Mouse (Mus musculus) embryonic facial prominence, embryonic 13.5 days (tissue): ENCODE results near the gene Ebf4. TPM values are rescaled to one million over a fixed set of nuclear protein-coding genes. Genes with fewer than 3 reads are reported as not detected.

ENCODE experiments used
- ATAC-seq: fragments of 200-750 bp; cut with Nextera tagmentation; 2 replicates; pipeline ENCODE4 v1.8.0; 2017; ENCODE audit warnings: low read depth; ENCODE audit not compliant: insufficient number of reproducible peaks, insufficient read depth, low FRiP score, low TSS enrichment
- H3K27ac ChIP-seq: fragments of 300-500 bp; sonication (generic); 2 replicates; pipeline ENCODE4 v1.5.1; 2015; ENCODE audit warnings: moderate library complexity, mild to moderate bottlenecking, inconsistent platforms
- H3K27me3 ChIP-seq: fragments of 300-500 bp; sonication (generic); 2 replicates; pipeline ENCODE4 v1.6.1; 2015; ENCODE audit warnings: mild to moderate bottlenecking, inconsistent platforms
- H3K36me3 ChIP-seq: fragments of 300-500 bp; sonication (generic); 2 replicates; pipeline ENCODE4 v1.6.1; 2015; ENCODE audit warnings: mild to moderate bottlenecking, inconsistent platforms
- H3K4me1 ChIP-seq: fragments of 300-500 bp; sonication (generic); 2 replicates; pipeline ENCODE4 v1.6.1; 2015; ENCODE audit warnings: inconsistent platforms
- H3K4me2 ChIP-seq: fragments of 300-500 bp; sonication (generic); 2 replicates; pipeline ENCODE4 v1.6.1; 2015; ENCODE audit warnings: moderate library complexity, mild to moderate bottlenecking, inconsistent platforms
- H3K4me3 ChIP-seq: fragments of 300-500 bp; sonication (generic); 2 replicates; pipeline ENCODE4 v1.5.1; 2015; ENCODE audit warnings: mild to moderate bottlenecking, inconsistent platforms
- H3K9ac ChIP-seq: fragments of 300-500 bp; sonication (generic); 2 replicates; pipeline ENCODE4 v1.6.1; 2015; ENCODE audit warnings: mild to moderate bottlenecking, inconsistent platforms
- H3K9me3 ChIP-seq: fragments of 300-500 bp; sonication (generic); 2 replicates; pipeline ENCODE4 v1.6.1; 2016; ENCODE audit warnings: inconsistent platforms
- WGBS: fragments of 180-500 bp; shearing (Covaris S2); methylation state at CpG from one replicate; pipeline ENCODE4 v1.1.7; 2015; ENCODE audit warnings: mixed read lengths; 5-methylcytosine and 5-hydroxymethylcytosine counted together
- polyA plus RNA-seq: library from polyadenylated mRNA; unstranded; fragments of >200 nt; fragmentation: Nextera tagmentation; extraction: Ambion mirVana; gene quantifications from 2 replicates; pipeline ENCODE4 v1.2.1, GENCODE M21; 2015

Gene Ebf4
- polyA plus RNA-seq, 1 experiment from 2014 or later, result 3.9 TPM

GRCm38 (mm10) chr2:130411558-130412495 is 116.9 kb downstream of the Ebf4 start:
- H3K36me3 ChIP-seq, result no peaks in the 10 kb centered on the region
- H3K4me1 ChIP-seq, result peaks cover 33% of the 10 kb centered on the region
- ATAC-seq, result peak; percentile 81
- H3K27me3 ChIP-seq, result no peaks in the 10 kb centered on the region
- H3K4me2 ChIP-seq, result no peak overlapping the region
- no peak overlapping the region for H3K4me3 ChIP-seq
- no peak overlapping the region for H3K9ac ChIP-seq
- no peaks in the 10 kb centered on the region for H3K9me3 ChIP-seq
- 31% methylated on average over 16 of the region's 16 CpGs for WGBS
- H3K27ac ChIP-seq, result peak overlapping the region; percentile 74

- ATAC-seq, result no peak
- Histone ChIP-seq H3K4me1 (peaks cover 25% of the 10 kb centered on the region), H3K9me3 (no peaks in the 10 kb centered on the region), H3K9ac (no peak overlapping the region), H3K4me2 (no peak overlapping the region), H3K27me3 (no peaks in the 10 kb centered on the region), H3K36me3 (no peaks in the 10 kb centered on the region), H3K27ac (peak overlapping the region; percentile 73), H3K4me3 (no peak overlapping the region)
- 84% methylated on average over 3 of the region's 3 CpGs for WGBS
Measured at GRCm38 (mm10) chr2:130412775-130413174, 117.8 kb downstream of the Ebf4 start.

- peaks cover 7% of the 10 kb centered on the region for H3K36me3 ChIP-seq
- H3K9me3 ChIP-seq, result no peaks in the 10 kb centered on the region
- no peak overlapping the region for H3K4me2 ChIP-seq
- peaks cover 17% of the 10 kb centered on the region for H3K4me1 ChIP-seq
- H3K9ac ChIP-seq, result no peak overlapping the region
- H3K4me3 ChIP-seq, result no peak overlapping the region
- no peak for ATAC-seq
- 73% methylated on average over 6 of the region's 6 CpGs for WGBS
- no peak overlapping the region for H3K27ac ChIP-seq
- H3K27me3 ChIP-seq, result no peaks in the 10 kb centered on the region
Measured at GRCm38 (mm10) chr2:130414094-130414856, 119.3 kb downstream of the Ebf4 start.

Other genes with a start within 250 kb of the Ebf4 start
- 0.07 TPM in 1 of 2 replicates, not detected in the other for gene Tgm6, start 182.8 kb upstream of the Ebf4 start, polyA plus RNA-seq
- 538 and 617 TPM in 2 replicates for gene Snrpb, start 115.8 kb upstream of the Ebf4 start, polyA plus RNA-seq
- gene Tmc2, start 100.0 kb upstream of the Ebf4 start, polyA plus RNA-seq, result not detected in 2 replicates
- gene Nop56, start 20.7 kb upstream of the Ebf4 start, polyA plus RNA-seq, result 300 and 333 TPM in 2 replicates
- 151 and 158 TPM in 2 replicates for gene Idh3b, start 10.6 kb upstream of the Ebf4 start, polyA plus RNA-seq
- 110 and 133 TPM in 2 replicates for gene Cpxm1, start 102.4 kb downstream of the Ebf4 start, polyA plus RNA-seq
- 0.32 TPM in 1 of 2 replicates, not detected in the other for gene Gm28372, start 110.1 kb downstream of the Ebf4 start, polyA plus RNA-seq
- not detected in 2 replicates for gene 1700020A23Rik, start 110.1 kb downstream of the Ebf4 start, polyA plus RNA-seq
- 0.32 TPM in 1 of 2 replicates, not detected in the other for gene Tmem239, start 111.3 kb downstream of the Ebf4 start, polyA plus RNA-seq
- 105 and 108 TPM in 2 replicates for gene Vps16, start 129.2 kb downstream of the Ebf4 start, polyA plus RNA-seq
- gene Pced1a, start 129.5 kb downstream of the Ebf4 start, polyA plus RNA-seq, result 15.5 and 16.3 TPM in 2 replicates
- 113 and 114 TPM in 2 replicates for gene Ptpra, start 155.1 kb downstream of the Ebf4 start, polyA plus RNA-seq